Mouse (Mus musculus): ENCODE data around the gene Gm10487. TPM values are rescaled to one million over a fixed set of nuclear protein-coding genes. Genes with fewer than 3 reads are reported as not detected.

Gm10487 gene
- not detected in 2 replicates for polyA plus RNA-seq (2012; rRNA removed)

GRCm38 (mm10) chrX:30843369-30843768, at the start of gene Gm10487:
Gm10487 (minus strand) TSS chrX:30843469.

All from central nervous system, embryonic 14 days (tissue).